In the genomic region with DNA sequence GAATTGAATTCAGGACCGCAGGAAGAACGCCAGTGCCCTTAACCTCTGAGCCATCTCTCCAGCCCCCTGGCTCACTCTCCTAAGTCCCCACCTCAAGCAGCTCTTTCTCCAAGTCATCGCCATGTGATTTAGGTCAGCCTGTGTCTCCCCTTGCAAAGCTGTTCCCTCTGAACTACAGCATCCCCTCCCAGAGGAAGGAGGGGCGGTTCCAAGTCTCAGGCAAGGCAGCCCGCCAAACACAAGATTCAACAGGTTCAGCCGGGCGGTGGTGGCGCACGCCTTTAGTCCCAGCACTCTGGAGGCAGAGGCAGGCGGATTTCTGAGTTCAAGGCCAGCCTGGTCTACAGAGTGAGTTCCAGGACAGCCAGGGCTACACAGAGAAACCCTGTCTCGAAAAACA, we compare ENCODE assay signal across 1 mouse cellular context. TPM values are rescaled to one million over a fixed set of nuclear protein-coding genes. Genes with fewer than 3 reads are reported as not detected.
"Had no signal": no experiment of that assay in that cellular context is flagged by ENCODE, and none has a peak within 500 bp of the region (broad histone marks: within the 10 kb centered on the region; RNA-seq: fewer than 3 reads in every experiment).

No protein-coding gene starts in this region.

RNA-seq across cellular contexts. Expression of a gene that starts 17.1 kb away (rescaled TPM):
- polyA plus RNA-seq: intestine, postnatal 0 days had no signal
